Mouse (Mus musculus): Measurements from ENCODE around the gene Emsy. TPM values are rescaled to one million over a fixed set of nuclear protein-coding genes. Genes with fewer than 3 reads are reported as not detected.

The Emsy gene
- polyA plus RNA-seq (2015; fragmentation: Nextera tagmentation; extraction: Ambion mirVana), result 25.8 and 26.7 TPM in 2 replicates

DNA sequence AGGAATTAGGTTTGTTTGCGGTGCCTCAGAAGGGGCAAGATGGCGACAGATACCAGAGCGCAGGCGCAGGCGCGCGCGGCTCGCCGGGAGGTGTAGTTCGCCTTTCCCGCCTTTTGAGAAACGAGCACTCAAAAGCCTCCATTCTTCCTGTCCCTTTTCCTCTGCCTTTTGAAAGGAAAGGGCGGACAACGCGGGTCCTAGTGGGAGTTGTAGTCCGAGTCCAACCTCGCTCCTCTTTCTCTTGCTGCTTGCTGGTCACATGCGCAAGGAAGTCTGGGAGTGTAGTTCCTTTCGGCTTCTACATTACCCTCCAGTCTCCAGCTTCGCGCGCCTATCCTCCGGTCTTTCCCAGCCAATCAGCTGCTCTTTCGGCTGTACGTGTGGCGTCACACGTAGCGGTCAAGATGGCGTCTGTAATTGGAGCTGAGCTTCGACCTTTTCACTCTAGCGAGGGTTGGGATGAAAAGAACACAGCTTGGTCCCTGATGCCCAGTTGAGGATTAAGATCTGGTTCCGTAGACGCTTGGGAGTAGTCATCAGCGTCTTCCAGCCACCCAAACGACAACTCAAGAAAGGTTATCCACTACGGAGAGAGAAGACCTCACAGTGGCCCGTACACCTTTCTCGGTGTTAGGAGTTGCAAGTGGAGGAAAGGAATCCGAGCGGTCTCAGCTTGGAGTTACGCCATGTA lies at the start of gene Emsy:
TSS of gene Emsy (minus strand) at position 253 of the 691 bp plus-strand sequence.
- Histone ChIP-seq H3K4me2 (replicated peaks) (peak within 1 kb of the TSS; percentile 66), H3K9me3 (replicated peaks) (no peaks in the 10 kb centered on the region), H3K4me3 (replicated peaks) (peak within 1 kb of the TSS; percentile 96), H3K27ac (replicated peaks) (peak within 1 kb of the TSS; percentile 92), H3K36me3 (peaks cover 6% of the 10 kb centered on the region), H3K4me1 (peaks cover 19% of the 10 kb centered on the region), H3K9ac (peak within 1 kb of the TSS; percentile 75), H3K27me3 (no peaks in the 10 kb centered on the region)
- ATAC-seq (ENCODE audit: insufficient number of reproducible peaks, low FRiP score, low TSS enrichment, low read depth), result peak; percentile 98
- under 1% methylated on average over 42 of the region's 42 CpGs for WGBS

- no peak for ATAC-seq (ENCODE audit: insufficient number of reproducible peaks, low FRiP score, low TSS enrichment, low read depth)
- Histone ChIP-seq H3K9me3 (replicated peaks) (no peaks in the 10 kb centered on the region), H3K36me3 (no peaks in the 10 kb centered on the region), H3K4me3 (replicated peaks) (peak overlapping the region; percentile 89), H3K27me3 (no peaks in the 10 kb centered on the region), H3K9ac (no peak overlapping the region; the same call in 1 of the 2 replicates), H3K4me2 (replicated peaks) (peak overlapping the region; percentile 51), H3K4me1 (peaks cover 25% of the 10 kb centered on the region), H3K27ac (replicated peaks) (no peak overlapping the region)
- WGBS, result 56% methylated on average over 5 of the region's 5 CpGs
Observed at GRCm38 (mm10) chr7:98704276-98704675, 47.7 kb upstream of the Emsy start.

- Histone ChIP-seq H3K4me2 (replicated peaks) (peak overlapping the region; percentile 51), H3K4me1 (peaks cover 25% of the 10 kb centered on the region), H3K36me3 (no peaks in the 10 kb centered on the region), H3K9ac (peak overlapping the region; percentile 94), H3K27ac (replicated peaks) (peak overlapping the region; percentile 89), H3K4me3 (replicated peaks) (peak overlapping the region; percentile 89), H3K9me3 (replicated peaks) (no peaks in the 10 kb centered on the region), H3K27me3 (no peaks in the 10 kb centered on the region)
- ATAC-seq (ENCODE audit: insufficient number of reproducible peaks, low FRiP score, low TSS enrichment, low read depth), result peak; percentile 11; the same call in 1 of the 2 replicates
- WGBS, result under 1% methylated on average over 38 of the region's 38 CpGs
Observed at GRCm38 (mm10) chr7:98703365-98703881, 46.8 kb upstream of the Emsy start.

DNA sequence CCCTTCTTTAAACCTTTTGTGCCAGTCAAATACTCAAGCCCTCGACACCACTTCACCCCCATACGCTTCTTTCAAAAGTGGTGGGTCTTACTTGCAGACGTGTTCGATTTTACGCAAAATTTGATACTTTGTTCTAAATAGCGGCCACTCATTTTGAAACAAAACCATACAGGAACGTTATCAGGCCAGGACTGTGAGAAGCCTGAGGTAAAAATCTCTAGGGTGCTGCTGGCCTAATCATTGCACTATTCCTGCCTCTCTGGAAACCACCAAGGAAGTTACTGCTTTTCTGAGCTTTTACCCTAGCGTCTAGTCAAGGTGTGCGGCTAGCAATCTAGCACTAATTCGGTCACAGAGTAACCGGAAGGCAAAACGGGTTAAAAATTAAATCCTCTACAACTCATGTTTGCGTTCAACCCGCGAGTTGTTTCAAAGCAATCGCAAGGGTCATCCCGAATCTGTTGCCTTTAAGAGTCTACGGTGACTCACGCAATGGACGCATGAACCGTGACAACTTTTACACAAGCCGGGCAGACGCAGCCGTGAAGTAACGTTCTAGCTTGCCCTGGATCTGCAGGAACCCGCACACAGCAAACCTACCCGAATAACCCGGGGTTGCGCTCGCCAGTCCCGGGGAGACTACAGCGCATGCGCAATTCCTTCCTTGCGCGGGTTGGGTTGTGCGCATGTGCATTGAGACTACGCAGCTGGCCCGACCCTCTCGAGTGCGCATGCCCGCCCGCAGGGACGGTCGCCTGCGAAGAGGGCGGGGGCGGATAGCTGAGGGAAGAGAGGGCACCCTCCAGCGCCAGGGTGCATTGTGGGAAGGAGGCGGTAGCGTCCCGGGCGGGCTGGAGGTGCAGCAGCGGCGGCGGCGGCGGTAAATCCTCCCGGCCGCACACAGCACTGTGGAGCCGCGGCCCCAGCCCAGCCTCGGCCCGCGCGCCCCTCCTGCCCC lies 46.0 kb upstream of the Emsy start, which contains the start of gene Thap12:
TSS of gene Thap12 (plus strand) at position 821 of the 958 bp plus-strand sequence.
- Histone ChIP-seq H3K4me1 (peaks cover 25% of the 10 kb centered on the region), H3K4me2 (replicated peaks) (peak within 1 kb of the TSS; percentile 54), H3K9me3 (replicated peaks) (no peaks in the 10 kb centered on the region), H3K27ac (replicated peaks) (peak within 1 kb of the TSS; percentile 89), H3K4me3 (replicated peaks) (peak within 1 kb of the TSS; percentile 89), H3K27me3 (no peaks in the 10 kb centered on the region), H3K36me3 (no peaks in the 10 kb centered on the region), H3K9ac (peak within 1 kb of the TSS; percentile 94)
- 1% methylated on average over 64 of the region's 65 CpGs for whole genome bisulfite sequencing
- ATAC-seq (ENCODE audit: insufficient number of reproducible peaks, low FRiP score, low TSS enrichment, low read depth), result peak; percentile 99

GRCm38 (mm10) chr7:98701771-98702170 lies 45.2 kb upstream of the Emsy start:
- ATAC-seq (ENCODE audit: insufficient number of reproducible peaks, low FRiP score, low TSS enrichment, low read depth), result no peak
- peak overlapping the region; percentile 54 for H3K4me2 ChIP-seq (replicated peaks)
- 38% methylated on average over 7 of the region's 7 CpGs for WGBS

GRCm38 (mm10) chr7:98698590-98698989 lies 42.0 kb upstream of the Emsy start:
- H3K27ac ChIP-seq (replicated peaks), result no peak overlapping the region
- 88% methylated on average over 4 of the region's 4 CpGs for WGBS
- H3K4me1 ChIP-seq, result peaks cover 8% of the 10 kb centered on the region
- H3K9ac ChIP-seq, result no peak overlapping the region
- no peaks in the 10 kb centered on the region for H3K36me3 ChIP-seq
- H3K4me3 ChIP-seq (replicated peaks), result no peak overlapping the region
- H3K27me3 ChIP-seq, result no peaks in the 10 kb centered on the region
- ATAC-seq (ENCODE audit: insufficient number of reproducible peaks, low FRiP score, low TSS enrichment, low read depth), result no peak
- H3K9me3 ChIP-seq (replicated peaks), result no peaks in the 10 kb centered on the region
- no peak overlapping the region for H3K4me2 ChIP-seq (replicated peaks)

More at GRCm38 (mm10) chr7:98701771-98702170, 45.2 kb upstream of the Emsy start:
- Histone ChIP-seq H3K9me3 (replicated peaks) (no peaks in the 10 kb centered on the region), H3K36me3 (no peaks in the 10 kb centered on the region), H3K9ac (peak overlapping the region; percentile 47; the same call in 1 of the 2 replicates), H3K27me3 (no peaks in the 10 kb centered on the region), H3K4me1 (peaks cover 25% of the 10 kb centered on the region), H3K27ac (replicated peaks) (peak overlapping the region; percentile 89), H3K4me3 (replicated peaks) (peak overlapping the region; percentile 89)

DNA sequence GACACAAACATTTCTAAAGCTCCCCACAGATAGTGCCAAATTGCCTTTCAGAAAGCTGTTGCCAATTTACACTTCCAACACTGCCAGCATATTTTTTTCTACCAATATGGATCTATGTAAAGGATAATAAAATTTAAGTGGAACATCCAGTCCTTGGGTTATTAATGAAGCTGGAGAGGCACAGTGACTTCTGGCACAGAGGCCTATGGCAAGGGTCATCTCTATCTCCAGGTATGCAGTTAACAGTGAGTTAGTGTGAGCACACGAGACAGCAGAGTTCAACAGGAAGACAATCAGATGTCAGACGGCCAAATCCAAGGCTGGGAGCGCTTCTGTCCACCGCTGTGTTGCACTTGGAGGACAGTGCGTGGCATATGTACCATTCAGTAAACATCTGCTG lies 41.5 kb upstream of the Emsy start:
- Histone ChIP-seq H3K9ac (no peak overlapping the region), H3K9me3 (replicated peaks) (no peaks in the 10 kb centered on the region), H3K4me3 (replicated peaks) (no peak overlapping the region), H3K27ac (replicated peaks) (no peak overlapping the region), H3K4me2 (replicated peaks) (no peak overlapping the region), H3K27me3 (no peaks in the 10 kb centered on the region), H3K36me3 (no peaks in the 10 kb centered on the region), H3K4me1 (peaks cover 10% of the 10 kb centered on the region)
- no peak for ATAC-seq (ENCODE audit: insufficient number of reproducible peaks, low FRiP score, low TSS enrichment, low read depth)
- 59% methylated on average over 5 of the region's 5 CpGs for WGBS

GRCm38 (mm10) chr7:98697496-98697895 lies 40.9 kb upstream of the Emsy start:
- Histone ChIP-seq H3K9me3 (replicated peaks) (no peaks in the 10 kb centered on the region), H3K4me2 (replicated peaks) (no peak overlapping the region), H3K27me3 (no peaks in the 10 kb centered on the region), H3K4me1 (peaks cover 15% of the 10 kb centered on the region), H3K4me3 (replicated peaks) (no peak overlapping the region), H3K36me3 (no peaks in the 10 kb centered on the region), H3K27ac (replicated peaks) (no peak overlapping the region), H3K9ac (no peak overlapping the region)
- ATAC-seq (ENCODE audit: insufficient number of reproducible peaks, low FRiP score, low TSS enrichment, low read depth), result no peak
- WGBS, result 9% methylated on average over 2 of the region's 2 CpGs

- 80% methylated on average over 5 of the region's 5 CpGs for WGBS
- no peaks in the 10 kb centered on the region for H3K9me3 ChIP-seq (replicated peaks)
- no peak overlapping the region for H3K4me3 ChIP-seq (replicated peaks)
- no peak overlapping the region for H3K4me2 ChIP-seq (replicated peaks)
- H3K36me3 ChIP-seq, result no peaks in the 10 kb centered on the region
- no peak for ATAC-seq (ENCODE audit: insufficient number of reproducible peaks, low FRiP score, low TSS enrichment, low read depth)
- H3K4me1 ChIP-seq, result peaks cover 8% of the 10 kb centered on the region; the same call in 1 of the 2 replicates
- H3K27me3 ChIP-seq, result no peaks in the 10 kb centered on the region
- H3K27ac ChIP-seq (replicated peaks), result no peak overlapping the region
- no peak overlapping the region for H3K9ac ChIP-seq
Observed at GRCm38 (mm10) chr7:98694046-98694445, 37.5 kb upstream of the Emsy start.

- no peaks in the 10 kb centered on the region for H3K27me3 ChIP-seq
- no peak overlapping the region for H3K4me3 ChIP-seq (replicated peaks)
- 37% methylated on average over 24 of the region's 24 CpGs for WGBS
- peaks cover 8% of the 10 kb centered on the region; the same call in 1 of the 2 replicates for H3K4me1 ChIP-seq
- peak overlapping the region; percentile 24; the same call in 1 of the 2 replicates for H3K4me2 ChIP-seq (replicated peaks)
- no peaks in the 10 kb centered on the region for H3K9me3 ChIP-seq (replicated peaks)
- no peak for ATAC-seq (ENCODE audit: insufficient number of reproducible peaks, low FRiP score, low TSS enrichment, low read depth)
- no peak overlapping the region for H3K9ac ChIP-seq
- H3K27ac ChIP-seq (replicated peaks), result no peak overlapping the region
- H3K36me3 ChIP-seq, result no peaks in the 10 kb centered on the region
Observed at GRCm38 (mm10) chr7:98692761-98693546, 36.4 kb upstream of the Emsy start.

Measured in embryonic facial prominence, embryonic 15.5 days (tissue).